Mouse (Mus musculus): ENCODE measurements at regions not wholly inside any gene's neighbourhood (a gene's known extent, or its start where the extent isn't known, plus 50 kb on each side); places are given as distances from the start of the nearest gene placed in this dataset.

- DNase-seq = no peak
Measured at GRCm38 (mm10) chr19:18444324-18444723, 187.3 kb downstream of the Ostf1 start.

GRCm38 (mm10) chr19:18436351-18436750 lies 195.3 kb downstream of the Ostf1 start:
- DNase-seq = no peak

GRCm38 (mm10) chr19:18420381-18420785 lies 211.2 kb downstream of the Ostf1 start:
- peak in 1 of 2 experiments; percentile 14 for DNase-seq

GRCm38 (mm10) chr19:18418548-18418947 lies 213.1 kb downstream of the Ostf1 start:
- DNase-seq = no peak

- no peak for DNase-seq
Measured at GRCm38 (mm10) chr19:18377466-18378089, 254.0 kb downstream of the Ostf1 start.

GRCm38 (mm10) chr19:18368612-18369011 lies 263.0 kb downstream of the Ostf1 start:
- no peak for DNase-seq

GRCm38 (mm10) chr19:18353960-18354359 lies 277.7 kb downstream of the Ostf1 start:
- DNase-seq = no peak

GRCm38 (mm10) chr19:18345735-18346134 lies 285.9 kb downstream of the Ostf1 start:
- DNase-seq = no peak

GRCm38 (mm10) chr19:18343647-18344046 lies 288.0 kb downstream of the Ostf1 start:
- DNase-seq = no peak

- DNase-seq = no peak
Measured at GRCm38 (mm10) chr19:18343003-18343402, 288.6 kb downstream of the Ostf1 start.

- DNase-seq = no peak
Measured at GRCm38 (mm10) chr19:18337819-18338555, 293.6 kb downstream of the Ostf1 start.

GRCm38 (mm10) chr19:18336637-18337036 lies 295.0 kb downstream of the Ostf1 start:
- no peak for DNase-seq

- DNase-seq = no peak
Measured at GRCm38 (mm10) chr19:18334639-18335038, 297.0 kb downstream of the Ostf1 start.

- DNase-seq = no peak
Measured at GRCm38 (mm10) chr19:18331811-18332210, 299.8 kb downstream of the Ostf1 start.

- DNase-seq = no peak
Measured at GRCm38 (mm10) chr19:18329421-18329820, 302.2 kb downstream of the Ostf1 start.

GRCm38 (mm10) chr19:18318391-18318944 lies 313.2 kb downstream of the Ostf1 start:
- no peak for DNase-seq

GRCm38 (mm10) chr19:18273415-18273814 lies 358.2 kb downstream of the Ostf1 start:
- DNase-seq = no peak

- no peak for DNase-seq
Measured at GRCm38 (mm10) chr19:18255074-18255684, 376.4 kb downstream of the Ostf1 start.

- no peak for DNase-seq
Measured at GRCm38 (mm10) chr19:18253333-18253732, 378.3 kb downstream of the Ostf1 start.

Measured in kidney, adult 8-10 months (tissue).